Mouse (Mus musculus) intestine, embryonic 15.5 days (tissue): ENCODE measurements around the gene Cd300e. TPM values are rescaled to one million over a fixed set of nuclear protein-coding genes. Genes with fewer than 3 reads are reported as not detected.

Experiments used
- ATAC-seq: fragments of 200-750 bp; cut with Nextera tagmentation; 2 replicates; pipeline ENCODE4 v1.8.0; 2017; ENCODE audit warnings: moderate TSS enrichment, moderate library complexity
- H3K27ac ChIP-seq: fragments of 300-500 bp; sonication (generic); 2 replicates; pipeline ENCODE4 v1.5.1; 2015; ENCODE audit warnings: mild to moderate bottlenecking, inconsistent platforms
- H3K27me3 ChIP-seq: fragments of 300-500 bp; sonication (generic); replicated peaks from 2 replicates; pipeline ENCODE4 v1.6.1; 2015; ENCODE audit warnings: inconsistent platforms
- H3K36me3 ChIP-seq: fragments of 300-500 bp; sonication (generic); 2 replicates; pipeline ENCODE4 v1.6.1; 2015; ENCODE audit warnings: inconsistent platforms
- H3K4me1 ChIP-seq: fragments of 300-500 bp; sonication (generic); replicated peaks from 2 replicates; pipeline ENCODE4 v1.6.1; 2015; ENCODE audit warnings: inconsistent platforms
- H3K4me2 ChIP-seq: fragments of 300-500 bp; sonication (generic); replicated peaks from 2 replicates; pipeline ENCODE4 v1.6.1; 2015; ENCODE audit warnings: mild to moderate bottlenecking, inconsistent platforms
- H3K4me3 ChIP-seq: fragments of 300-500 bp; sonication (generic); replicated peaks from 2 replicates; pipeline ENCODE4 v1.5.1; 2015; ENCODE audit warnings: inconsistent platforms
- H3K9ac ChIP-seq: fragments of 300-500 bp; sonication (generic); 2 replicates; pipeline ENCODE4 v1.6.1; 2015; ENCODE audit warnings: inconsistent platforms
- H3K9me3 ChIP-seq: fragments of 300-500 bp; sonication (generic); 2 replicates; pipeline ENCODE4 v1.6.1; 2016; ENCODE audit warnings: inconsistent platforms
- WGBS: fragments of 180-500 bp; shearing (Covaris S2); methylation state at CpG from one replicate; pipeline ENCODE4 v1.1.7; 2015; 5-methylcytosine and 5-hydroxymethylcytosine counted together
- polyA plus RNA-seq: library from polyadenylated mRNA; unstranded; fragments of >200 nt; fragmentation: Nextera tagmentation; extraction: Ambion mirVana; gene quantifications from 2 replicates; pipeline ENCODE4 v1.2.1, GENCODE M21; 2015

Cd300e gene
- polyA plus RNA-seq, 1 experiment from 2014 or later: 0.06 TPM

- WGBS: 26% methylated on average over 16 of the region's 16 CpGs
- H3K4me1 ChIP-seq: 0 out of 2 replicates have a peak, but pooled peaks cover 6% of the 10 kb centered on the region
- H3K4me3 ChIP-seq: no peak overlapping the region
- peak overlapping the region; percentile 28; the same call in 1 of the 2 replicates for H3K27ac ChIP-seq
- H3K36me3 ChIP-seq: no peaks in the 10 kb centered on the region
- H3K4me2 ChIP-seq: no peak overlapping the region
- no peak for ATAC-seq
- no peaks in the 10 kb centered on the region for H3K27me3 ChIP-seq
- no peak overlapping the region for H3K9ac ChIP-seq
- H3K9me3 ChIP-seq: no peaks in the 10 kb centered on the region
Measured at GRCm38 (mm10) chr11:115099241-115099840, 37.4 kb upstream of the Cd300e start.

- no peak overlapping the region for H3K4me3 ChIP-seq
- peak; percentile 51; the same call in 1 of the 2 replicates for ATAC-seq
Measured at GRCm38 (mm10) chr11:115098203-115098932, 36.4 kb upstream of the Cd300e start.

GRCm38 (mm10) chr11:115092140-115092539, 30.2 kb upstream of the Cd300e start:
- no peak for ATAC-seq
- no peak overlapping the region for H3K9ac ChIP-seq
- no peaks in the 10 kb centered on the region for H3K9me3 ChIP-seq
- no peaks in the 10 kb centered on the region for H3K36me3 ChIP-seq
- WGBS: 17% methylated on average over 4 of the region's 4 CpGs
- H3K27me3 ChIP-seq: peaks cover 15% of the 10 kb centered on the region
- H3K4me3 ChIP-seq: no peak overlapping the region
- H3K27ac ChIP-seq: no peak overlapping the region
- H3K4me1 ChIP-seq: no peaks in the 10 kb centered on the region; the same call in 1 of the 2 replicates
- peak overlapping the region; percentile 45; the same call in 1 of the 2 replicates for H3K4me2 ChIP-seq

More at GRCm38 (mm10) chr11:115098203-115098932, 36.4 kb upstream of the Cd300e start:
- 0 out of 2 replicates have a peak overlapping the region, but pooled peaks have one; percentile 28 for H3K27ac ChIP-seq
- H3K9ac ChIP-seq: no peak overlapping the region
- no peaks in the 10 kb centered on the region for H3K9me3 ChIP-seq
- H3K36me3 ChIP-seq: no peaks in the 10 kb centered on the region
- 37% methylated on average over 10 of the region's 10 CpGs for WGBS
- no peaks in the 10 kb centered on the region for H3K27me3 ChIP-seq
- H3K4me2 ChIP-seq: no peak overlapping the region
- H3K4me1 ChIP-seq: 0 out of 2 replicates have a peak, but pooled peaks cover 6% of the 10 kb centered on the region

- Histone ChIP-seq H3K9me3 (no peaks in the 10 kb centered on the region), H3K4me2 (peak within 1 kb of the TSS; percentile 45), H3K27ac (no peak within 1 kb of the TSS), H3K4me1 (no peaks in the 10 kb centered on the region; the same call in 1 of the 2 replicates), H3K27me3 (peaks cover 15% of the 10 kb centered on the region), H3K9ac (no peak within 1 kb of the TSS), H3K4me3 (peak within 1 kb of the TSS; percentile 9; the same call in 1 of the 2 replicates), H3K36me3 (no peaks in the 10 kb centered on the region)
- 1% methylated on average over 36 of the region's 36 CpGs for WGBS
- peak; percentile 34; the same call in 1 of the 2 replicates for ATAC-seq
Measured at GRCm38 (mm10) chr11:115091362-115091901, 29.5 kb upstream of the Cd300e start, which contains the start of gene Rab37. TSS of gene Rab37 (plus strand) at chr11:115091431.

GRCm38 (mm10) chr11:115089853-115090252, 27.9 kb upstream of the Cd300e start:
- ATAC-seq: no peak
- Histone ChIP-seq H3K27me3 (peaks cover 15% of the 10 kb centered on the region), H3K4me1 (no peaks in the 10 kb centered on the region; the same call in 1 of the 2 replicates), H3K27ac (no peak overlapping the region), H3K36me3 (no peaks in the 10 kb centered on the region), H3K4me2 (no peak overlapping the region), H3K9ac (no peak overlapping the region), H3K4me3 (no peak overlapping the region), H3K9me3 (no peaks in the 10 kb centered on the region)
- WGBS: 72% methylated on average over 6 of the region's 6 CpGs

- ATAC-seq: no peak
- no peak overlapping the region for H3K4me2 ChIP-seq
Measured at GRCm38 (mm10) chr11:115086213-115086612, 24.2 kb upstream of the Cd300e start.

GRCm38 (mm10) chr11:115085064-115085463, 23.1 kb upstream of the Cd300e start:
- 60% methylated on average over 8 of the region's 8 CpGs for WGBS
- Histone ChIP-seq H3K27ac (no peak overlapping the region), H3K36me3 (no peaks in the 10 kb centered on the region), H3K4me1 (no peaks in the 10 kb centered on the region), H3K4me3 (no peak overlapping the region), H3K4me2 (no peak overlapping the region; the same call in 1 of the 2 replicates), H3K27me3 (0 out of 2 replicates have a peak, but pooled peaks cover 5% of the 10 kb centered on the region), H3K9me3 (no peaks in the 10 kb centered on the region), H3K9ac (no peak overlapping the region)
- peak; percentile 59; the same call in 1 of the 2 replicates for ATAC-seq

More at GRCm38 (mm10) chr11:115086213-115086612, 24.2 kb upstream of the Cd300e start:
- peaks cover 9% of the 10 kb centered on the region for H3K27me3 ChIP-seq
- WGBS: 57% methylated on average over 7 of the region's 7 CpGs
- H3K9ac ChIP-seq: no peak overlapping the region
- H3K4me1 ChIP-seq: no peaks in the 10 kb centered on the region; the same call in 1 of the 2 replicates
- no peak overlapping the region for H3K4me3 ChIP-seq
- no peaks in the 10 kb centered on the region for H3K36me3 ChIP-seq
- no peak overlapping the region for H3K27ac ChIP-seq
- no peaks in the 10 kb centered on the region for H3K9me3 ChIP-seq

GRCm38 (mm10) chr11:115084595-115084994, 22.6 kb upstream of the Cd300e start:
- H3K9me3 ChIP-seq: no peaks in the 10 kb centered on the region
- 0 out of 2 replicates have a peak, but pooled peaks cover 5% of the 10 kb centered on the region for H3K27me3 ChIP-seq
- WGBS: 42% methylated on average over 12 of the region's 12 CpGs
- H3K4me3 ChIP-seq: no peak overlapping the region
- no peaks in the 10 kb centered on the region for H3K4me1 ChIP-seq
- no peak overlapping the region for H3K27ac ChIP-seq
- H3K36me3 ChIP-seq: no peaks in the 10 kb centered on the region
- no peak overlapping the region for H3K9ac ChIP-seq
- ATAC-seq: peak; percentile 67
- H3K4me2 ChIP-seq: no peak overlapping the region; the same call in 1 of the 2 replicates

GRCm38 (mm10) chr11:115083376-115084139, 21.6 kb upstream of the Cd300e start:
- H3K27ac ChIP-seq: no peak overlapping the region
- H3K4me3 ChIP-seq: no peak overlapping the region
- ATAC-seq: 0 out of 2 replicates have a peak, but pooled peaks have one; percentile 35
- H3K36me3 ChIP-seq: no peaks in the 10 kb centered on the region
- no peaks in the 10 kb centered on the region for H3K4me1 ChIP-seq
- H3K9ac ChIP-seq: no peak overlapping the region
- H3K27me3 ChIP-seq: 0 out of 2 replicates have a peak, but pooled peaks cover 5% of the 10 kb centered on the region
- H3K4me2 ChIP-seq: no peak overlapping the region
- WGBS: 43% methylated on average over 18 of the region's 18 CpGs
- no peaks in the 10 kb centered on the region for H3K9me3 ChIP-seq

- Histone ChIP-seq H3K4me3 (no peak overlapping the region), H3K4me2 (no peak overlapping the region), H3K27me3 (0 out of 2 replicates have a peak, but pooled peaks cover 5% of the 10 kb centered on the region), H3K9me3 (no peaks in the 10 kb centered on the region), H3K27ac (no peak overlapping the region), H3K36me3 (no peaks in the 10 kb centered on the region), H3K4me1 (no peaks in the 10 kb centered on the region), H3K9ac (no peak overlapping the region)
- ATAC-seq: no peak
- 67% methylated on average over 6 of the region's 6 CpGs for WGBS
Measured at GRCm38 (mm10) chr11:115082196-115082595, 20.2 kb upstream of the Cd300e start.

- Histone ChIP-seq H3K27me3 (0 out of 2 replicates have a peak, but pooled peaks cover 5% of the 10 kb centered on the region), H3K4me3 (no peak overlapping the region), H3K27ac (no peak overlapping the region), H3K4me1 (no peaks in the 10 kb centered on the region), H3K36me3 (no peaks in the 10 kb centered on the region), H3K9me3 (no peaks in the 10 kb centered on the region), H3K9ac (no peak overlapping the region), H3K4me2 (no peak overlapping the region)
- ATAC-seq: no peak
- WGBS: 65% methylated on average over 3 of the region's 3 CpGs
Measured at GRCm38 (mm10) chr11:115081373-115081772, 19.4 kb upstream of the Cd300e start.
